Mouse (Mus musculus) ES-E14 (cell line): Measurements from ENCODE around the gene Nxpe3. TPM values are rescaled to one million over a fixed set of nuclear protein-coding genes. Genes with fewer than 3 reads are reported as not detected.
A peak's percentile ranks its signal among the peaks of the same experiment; 100 is the strongest.

ENCODE experiments used
- DNase-seq: peaks from one replicate; pipeline ENCODE4 v3.0.0-alpha.2; 2013; ENCODE audit warnings: low read depth, low spot score
- H3K27ac ChIP-seq: 2 replicates; pipeline ENCODE4 v1.5.1; 2012; ENCODE audit warnings: low read depth, mild to moderate bottlenecking, low read length, moderate library complexity, mixed read lengths; ENCODE audit not compliant: poor library complexity, insufficient read depth, severe bottlenecking
- H3K36me3 ChIP-seq: 2 replicates; pipeline ENCODE4 v1.6.1; 2012; ENCODE audit warnings: mild to moderate bottlenecking, low read length, moderate library complexity, mixed read lengths; ENCODE audit not compliant: control insufficient read depth, poor library complexity, insufficient read depth, severe bottlenecking
- H3K4me1 ChIP-seq, 2 experiments: fragments of 150-350 bp in 1 of 2; sonication (generic) in 1 of 2; 2 replicates each; pipeline ENCODE4 v1.6.1; 2012; ENCODE audit warnings: low read length in 2 of 2, mild to moderate bottlenecking in 1 of 2, mixed read lengths in 1 of 2; ENCODE audit not compliant: control insufficient read depth in 2 of 2, insufficient read depth in 2 of 2, poor library complexity in 1 of 2
- H3K4me3 ChIP-seq, 2 experiments: fragments of 150-350 bp in 1 of 2; sonication (generic) in 1 of 2; 2 replicates each; pipeline ENCODE4 v1.5.1; 2012; ENCODE audit warnings: low read length in 2 of 2, low read depth in 1 of 2, mild to moderate bottlenecking in 1 of 2, mixed read lengths in 1 of 2; ENCODE audit not compliant: insufficient read depth in 1 of 2, poor library complexity in 1 of 2, severe bottlenecking in 1 of 2
- H3K9ac ChIP-seq: 2 replicates; pipeline ENCODE4 v1.6.1; 2012; ENCODE audit warnings: low read depth, mild to moderate bottlenecking, low read length, mixed read lengths; ENCODE audit not compliant: poor library complexity, insufficient read depth, severe bottlenecking
- H3K9me3 ChIP-seq: fragments of 150-350 bp; sonication (generic); 2 replicates; pipeline ENCODE4 v1.6.1; 2012; ENCODE audit warnings: low read depth, mild to moderate bottlenecking, low read length; ENCODE audit not compliant: control insufficient read depth, insufficient read depth
- CHD2 ChIP-seq: IDR thresholded peaks from 2 replicates; pipeline ENCODE4 v1.6.1; 2014; ENCODE audit warnings: mild to moderate bottlenecking, low read depth, low read length, inconsistent platforms
- HCFC1 ChIP-seq: IDR thresholded peaks from 2 replicates; pipeline ENCODE4 v1.6.1; 2012; ENCODE audit warnings: low read length, inconsistent platforms, borderline replicate concordance; ENCODE audit not compliant: insufficient read depth
- MAFK ChIP-seq: IDR thresholded peaks from 2 replicates; pipeline ENCODE4 v1.6.1; 2014; ENCODE audit warnings: mild to moderate bottlenecking, low read depth, low read length, inconsistent platforms; ENCODE audit not compliant: insufficient read depth
- ZC3H11A ChIP-seq: IDR thresholded peaks from 2 replicates; pipeline ENCODE4 v1.6.1; 2012; ENCODE audit warnings: low read depth, mild to moderate bottlenecking, inconsistent platforms, low read length, borderline replicate concordance
- ZNF384 ChIP-seq: IDR thresholded peaks from 2 replicates; pipeline ENCODE4 v1.6.1; 2012; ENCODE audit warnings: low read depth, low read length, inconsistent platforms
- in situ Hi-C, 2 experiments: fragments of 600-800 bp; cut with MboI; formaldehyde crosslinking; loops; one replicate each; pipeline ENCODE4 v1.15.1; 2025; ENCODE audit warnings: low sequenced_read_pairs in 2 of 2, inconsistent platforms in 1 of 2; ENCODE audit not compliant: unreplicated experiment in 2 of 2
- total RNA-seq: library from RNA; depleted of rRNA; stranded (reverse); fragments of 300-350 nt; gene quantifications from 2 replicates; pipeline ENCODE4 v1.2.3, GENCODE M21; 2012

Gene Nxpe3
- total RNA-seq, 1 experiment = 1.7 TPM

DNA sequence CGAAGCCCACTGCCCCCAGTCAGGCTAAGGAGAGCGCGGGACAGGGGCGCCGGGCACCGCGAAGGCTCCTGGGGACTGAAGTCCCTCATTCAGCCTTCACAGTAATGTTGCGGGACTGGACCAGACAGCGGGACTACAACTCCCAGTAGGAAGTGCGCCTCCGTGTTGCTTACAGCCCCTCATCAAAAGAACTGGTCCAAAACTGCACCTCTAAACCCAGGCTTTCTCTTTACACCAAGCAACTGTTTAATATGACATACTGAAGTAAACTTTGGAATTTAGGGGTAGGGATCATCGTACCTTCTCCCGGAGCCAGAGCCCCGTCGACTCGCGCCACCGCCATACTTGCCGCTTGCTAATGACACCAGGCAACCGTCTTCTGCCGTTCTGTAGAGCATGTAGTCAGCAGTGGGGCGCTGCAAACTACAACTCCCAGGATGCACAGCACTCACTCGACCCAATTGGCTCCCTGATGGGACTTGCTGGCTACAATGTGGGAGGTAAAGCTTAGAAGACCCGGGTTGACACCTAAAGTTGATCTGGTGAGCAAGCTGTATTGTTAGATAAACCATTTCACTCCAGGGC, 39.5 kb upstream of the Nxpe3 start, which contains the start of gene Cep97:
Gene Cep97 (minus strand): TSS at position 403 of the 585 bp plus-strand sequence.
- H3K36me3 ChIP-seq = no peaks in the 10 kb centered on the region
- peak within 1 kb of the TSS; percentile 80 to 99 for H3K4me3 ChIP-seq
- no peak within 1 kb of the TSS for H3K27ac ChIP-seq
- peak; percentile 83 for DNase-seq
- in situ Hi-C loops = loop anchor here in 1 of 2 experiments (25.0 kb wide), 1 partner anchor 953 kb away; the partner anchor contains the start of gene Tmem45a
- no peaks in the 10 kb centered on the region for H3K9me3 ChIP-seq
- TF ChIP-seq HCFC1 (peak; percentile 92), MAFK (no peak)
- peak within 1 kb of the TSS; percentile 82 for H3K9ac ChIP-seq
- H3K4me1 ChIP-seq = peaks cover 0 to 3% of the 10 kb centered on the region in 2 experiments; a peak in 1 of 4 replicates

DNA sequence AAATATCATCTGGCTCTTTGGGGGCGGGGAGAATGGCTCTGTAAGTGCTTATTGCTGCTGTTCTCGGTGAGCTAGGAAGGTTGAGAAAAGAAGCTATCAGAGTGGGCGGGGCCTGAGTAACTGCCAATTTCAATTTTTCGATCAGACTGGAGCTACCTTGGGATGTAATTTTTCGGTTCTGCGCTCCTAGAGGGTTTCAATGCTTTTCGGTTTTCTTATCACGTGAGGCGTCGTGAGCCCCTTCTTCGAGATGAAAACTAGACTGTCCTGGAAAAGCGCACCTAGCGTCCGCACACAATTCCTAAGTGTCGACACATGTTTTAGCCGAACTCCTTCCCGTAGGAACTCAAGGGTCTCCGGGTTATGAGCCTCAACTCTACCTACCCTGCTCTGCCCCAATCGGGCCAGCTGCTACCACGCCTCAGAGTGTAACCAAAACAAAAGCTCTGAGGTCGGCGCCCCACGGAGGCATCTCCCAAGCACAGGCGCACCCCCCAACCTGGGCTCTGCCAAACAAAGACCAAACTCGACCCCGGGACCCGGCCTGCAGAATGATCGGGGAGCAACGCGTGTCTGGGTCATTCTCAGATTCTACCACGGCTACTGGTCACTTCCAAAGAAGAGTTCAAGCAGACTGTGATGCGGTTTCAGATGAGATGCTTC, 38.7 kb upstream of the Nxpe3 start:
- in situ Hi-C loops = loop anchor here in 1 of 2 experiments (25.0 kb wide), 1 partner anchor 953 kb away; the partner anchor contains the start of gene Tmem45a
- H3K9ac ChIP-seq = peak overlapping the region; percentile 82
- TF ChIP-seq HCFC1 (no peak), MAFK (no peak), ZNF384 (no peak), CHD2 (no peak), ZC3H11A (no peak)
- no peak for DNase-seq
- H3K27ac ChIP-seq = no peak overlapping the region
- no peaks in the 10 kb centered on the region for H3K9me3 ChIP-seq
- no peaks in the 10 kb centered on the region for H3K36me3 ChIP-seq
- peak overlapping the region; percentile 80 to 99 for H3K4me3 ChIP-seq
- H3K4me1 ChIP-seq = peaks cover 0 to 3% of the 10 kb centered on the region in 2 experiments; a peak in 1 of 4 replicates

DNA sequence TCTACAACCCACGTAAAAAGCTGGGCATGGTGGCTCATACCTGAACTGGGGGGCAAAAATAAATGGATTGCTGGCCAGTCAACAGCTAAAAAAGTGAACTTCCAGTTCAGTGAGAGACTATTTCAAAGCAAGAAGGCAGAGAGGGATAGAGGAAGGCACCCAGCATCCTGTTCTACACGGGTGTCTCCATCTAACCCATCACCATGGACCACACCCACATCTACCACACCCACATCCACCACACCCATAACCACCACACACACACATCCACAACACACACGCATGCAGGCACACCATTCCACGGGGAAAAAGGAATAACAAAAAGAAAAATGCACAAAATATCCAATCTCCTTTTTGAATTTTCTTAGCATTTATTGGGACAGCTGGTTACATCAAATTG, 28.9 kb upstream of the Nxpe3 start:
- Histone ChIP-seq H3K4me1 (peaks cover 0 to 2% of the 10 kb centered on the region in 2 experiments; a peak in 2 of 4 replicates), H3K9ac (no peak overlapping the region), H3K27ac (no peak overlapping the region), H3K36me3 (peaks cover 4% of the 10 kb centered on the region), H3K4me3 (no peak overlapping the region), H3K9me3 (no peaks in the 10 kb centered on the region)
- in situ Hi-C loops = no loop called here
- no peak for DNase-seq
- TF ChIP-seq ZNF384 (no peak), ZC3H11A (no peak), HCFC1 (no peak), MAFK (no peak), CHD2 (no peak)

DNA sequence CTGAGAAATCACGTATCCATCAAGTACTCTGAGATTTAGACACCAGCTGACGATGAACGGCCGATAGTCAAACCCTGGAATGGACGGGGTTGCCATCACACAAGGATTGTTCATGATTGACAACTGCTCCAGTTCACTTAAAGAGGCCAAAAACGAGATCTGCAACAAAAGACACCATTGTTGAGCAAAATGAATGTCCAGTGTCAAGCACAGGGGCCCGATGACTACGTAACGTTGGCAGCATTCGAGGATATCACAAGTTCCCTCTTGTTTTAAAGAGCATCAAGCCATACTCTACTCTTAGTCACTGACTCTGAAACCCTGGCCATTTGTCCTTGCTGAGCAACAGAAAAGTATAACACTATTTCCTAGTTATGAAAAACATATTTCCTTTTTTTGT, 27.0 kb upstream of the Nxpe3 start:
- in situ Hi-C loops = no loop called here
- peaks cover 0 to 2% of the 10 kb centered on the region in 2 experiments; a peak in 1 of 4 replicates for H3K4me1 ChIP-seq
- no peak overlapping the region for H3K27ac ChIP-seq
- no peak overlapping the region for H3K9ac ChIP-seq
- no peak overlapping the region for H3K4me3 ChIP-seq
- H3K9me3 ChIP-seq = no peaks in the 10 kb centered on the region
- peaks cover 4% of the 10 kb centered on the region for H3K36me3 ChIP-seq
- TF ChIP-seq ZNF384 (no peak), MAFK (no peak), CHD2 (no peak), ZC3H11A (no peak), HCFC1 (no peak)
- no peak for DNase-seq

DNA sequence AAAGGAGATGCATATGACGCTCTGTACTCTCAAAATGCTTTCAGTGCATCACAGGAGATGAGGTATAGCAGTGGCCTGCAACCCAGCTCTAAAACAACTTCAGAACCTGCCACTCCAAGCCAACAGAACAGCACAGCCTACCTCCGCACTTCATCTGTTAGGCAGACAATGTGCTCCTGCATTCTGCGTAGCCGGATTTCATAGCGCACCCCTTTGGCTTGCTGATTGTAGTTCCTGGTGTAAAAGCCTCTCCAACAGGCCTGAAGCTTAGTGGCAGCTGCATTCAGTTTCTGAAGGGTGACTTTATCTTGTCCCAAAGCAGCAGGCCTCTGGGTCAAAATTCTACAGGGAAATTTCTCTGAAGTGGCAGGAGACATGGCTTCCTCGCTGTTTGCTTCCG, 19.6 kb upstream of the Nxpe3 start:
- no peak for DNase-seq
- in situ Hi-C loops = no loop called here
- H3K9ac ChIP-seq = no peak overlapping the region
- no peaks in the 10 kb centered on the region for H3K4me1 ChIP-seq
- H3K27ac ChIP-seq = no peak overlapping the region
- TF ChIP-seq CHD2 (no peak), MAFK (no peak), HCFC1 (no peak), ZNF384 (no peak), ZC3H11A (no peak)
- H3K36me3 ChIP-seq = peaks cover 12% of the 10 kb centered on the region
- no peak overlapping the region for H3K4me3 ChIP-seq
- H3K9me3 ChIP-seq = no peaks in the 10 kb centered on the region
